Mouse (Mus musculus): Measurements from ENCODE around the gene Art4.

DNA sequence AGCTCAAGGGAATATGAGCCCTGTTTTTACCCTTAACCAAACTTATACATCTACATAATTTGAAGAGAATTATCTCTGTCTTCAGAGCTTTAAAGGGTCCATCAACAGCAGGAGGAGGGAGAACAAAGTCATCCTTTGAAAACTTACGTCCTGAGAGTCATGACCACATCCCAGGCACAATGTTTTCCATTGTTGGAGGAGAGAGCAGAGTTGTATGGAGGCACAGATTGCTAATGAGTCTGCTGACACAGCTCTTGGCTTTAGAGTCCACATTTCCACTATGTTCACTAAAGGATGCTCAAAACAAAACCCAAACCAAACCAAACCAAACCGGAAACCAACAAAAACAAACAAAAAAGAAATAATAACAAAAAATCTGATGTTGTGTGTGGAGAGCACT is 12.6 kb downstream of the Art4 start:
- TF ChIP-seq RCOR1 (conservative IDR thresholded peaks at IDR 0.05; ENCODE audit: low read depth, low read length), result no peak
- TF ChIP-seq POLR2AphosphoS2 (IDR thresholded peaks at IDR 0.05; ENCODE audit: low read depth, low read length), result no peak
- TF ChIP-seq CTCF (conservative IDR thresholded peaks at IDR 0.05 in 1 of 2, IDR thresholded peaks at IDR 0.05 in 1 of 2; ENCODE audit: low read depth in 2 of 2, low read length in 2 of 2), result no peak
- TF ChIP-seq ZC3H11A (IDR thresholded peaks at IDR 0.05; ENCODE audit: low read depth, low read length), result no peak
- TF ChIP-seq POLR2A (IDR thresholded peaks at IDR 0.05; ENCODE audit: low read depth, low read length), result no peak
- TF ChIP-seq MAX (IDR thresholded peaks at IDR 0.05; ENCODE audit: low read length), result no peak
- no peak for TF ChIP-seq UBTF (IDR thresholded peaks at IDR 0.05; ENCODE audit: low read depth, low read length)
- TF ChIP-seq HCFC1 (IDR thresholded peaks at IDR 0.05; ENCODE audit: low read depth, low read length), result no peak

Data from CH12.LX (cell line).